Mouse (Mus musculus): ENCODE results near the gene Rbp2. TPM values are rescaled to one million over a fixed set of nuclear protein-coding genes. Genes with fewer than 3 reads are reported as not detected.

The Rbp2 gene
- polyA plus RNA-seq, 1 experiment from 2014 or later: 0.31 TPM

Other genes with a start within 250 kb of the Rbp2 start
- 9.4 and 10.0 TPM in 2 replicates for gene Nmnat3, start 198.7 kb upstream of the Rbp2 start, polyA plus RNA-seq (2016; fragmentation: Nextera tagmentation; extraction: Ambion mirVana)
- 60.3 and 64.1 TPM in 2 replicates for gene Rbp1, start 63.2 kb upstream of the Rbp2 start, polyA plus RNA-seq (2016; fragmentation: Nextera tagmentation; extraction: Ambion mirVana)
- gene Copb2, start 77.6 kb downstream of the Rbp2 start, polyA plus RNA-seq (2016; fragmentation: Nextera tagmentation; extraction: Ambion mirVana): 153 and 159 TPM in 2 replicates
- gene Mrps22, start 115.5 kb downstream of the Rbp2 start, polyA plus RNA-seq (2016; fragmentation: Nextera tagmentation; extraction: Ambion mirVana): 58.8 and 61.9 TPM in 2 replicates